Mouse (Mus musculus) brain, embryonic 14.5 days (tissue): ENCODE results near the gene A830031A19Rik.

Source experiments
- CTCF ChIP-seq: fragments of 200-500 bp; IDR thresholded peaks from 2 replicates; pipeline ENCODE4 v1.5.1; 2012; ENCODE audit warnings: inconsistent platforms, mild to moderate bottlenecking, moderate library complexity, borderline replicate concordance; ENCODE audit not compliant: insufficient read depth, insufficient read length; ENCODE audit errors: extremely low read depth
- POLR2A ChIP-seq: fragments of 200-500 bp; IDR thresholded peaks from 2 replicates; pipeline ENCODE4 v1.6.1; 2012; ENCODE audit warnings: mild to moderate bottlenecking, inconsistent platforms, borderline replicate concordance; ENCODE audit not compliant: poor library complexity, insufficient read depth, insufficient read length, severe bottlenecking; ENCODE audit errors: extremely low read depth

DNA sequence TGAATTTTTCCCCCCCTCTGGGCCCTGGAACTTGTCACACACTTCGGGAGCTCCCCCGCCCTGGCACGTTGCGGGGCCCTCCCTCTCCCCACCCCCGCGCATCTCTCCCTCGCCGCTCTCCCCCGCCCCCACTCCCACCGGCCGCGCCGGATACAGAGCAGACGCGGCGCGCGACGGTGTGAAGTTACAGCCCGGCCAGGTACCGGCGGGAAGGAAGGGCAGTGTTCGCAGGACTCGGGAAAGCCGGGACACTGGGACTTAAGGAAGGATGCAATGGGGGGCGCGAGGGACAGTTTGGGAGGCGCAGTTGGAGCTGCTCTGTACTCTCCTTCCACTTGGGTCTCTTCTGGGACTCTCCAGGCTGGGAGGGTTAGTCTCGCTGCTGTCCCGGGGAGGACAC, 5.7 kb upstream of the A830031A19Rik start:
- TF ChIP-seq POLR2A: no peak
- TF ChIP-seq CTCF: no peak
